Mouse (Mus musculus) B cell, adult (primary cell): ENCODE data around the gene Wscd2. TPM values are rescaled to one million over a fixed set of nuclear protein-coding genes. Genes with fewer than 3 reads are reported as not detected.

Experiments used
- total RNA-seq: library from RNA; stranded (reverse); gene quantifications from 4 replicates; pipeline ENCODE4 v1.2.4, GENCODE M21; 2023; ENCODE audit not compliant: inconsistent age

The Wscd2 gene
- 0.15 to 0.18 TPM in 2 of 4 replicates, not detected in the others for total RNA-seq

GRCm38 (mm10) chr5:113490033-113490432 lies at the start of gene Wscd2:
Gene Wscd2 (plus strand): TSS chr5:113490333.

Other genes starting within 250 kb of the Wscd2 start
- not detected in 4 replicates for gene Sgsm1, start 179.5 kb upstream of the Wscd2 start, total RNA-seq
- not detected in 4 replicates for gene Aym1, start 133.0 kb upstream of the Wscd2 start, total RNA-seq
- 0.22 to 0.90 TPM (median 0.54 TPM) in 3 of 4 replicates, not detected in the other for gene Cmklr1, start 160.1 kb downstream of the Wscd2 start, total RNA-seq
- gene 1700069L16Rik, start 234.4 kb downstream of the Wscd2 start, total RNA-seq, result not detected in 4 replicates
- 5.4 to 6.0 TPM (median 5.7 TPM) in 4 replicates for gene Ficd, start 245.5 kb downstream of the Wscd2 start, total RNA-seq